29 mouse cellular contexts compared by ENCODE assay signal in the genomic region with DNA sequence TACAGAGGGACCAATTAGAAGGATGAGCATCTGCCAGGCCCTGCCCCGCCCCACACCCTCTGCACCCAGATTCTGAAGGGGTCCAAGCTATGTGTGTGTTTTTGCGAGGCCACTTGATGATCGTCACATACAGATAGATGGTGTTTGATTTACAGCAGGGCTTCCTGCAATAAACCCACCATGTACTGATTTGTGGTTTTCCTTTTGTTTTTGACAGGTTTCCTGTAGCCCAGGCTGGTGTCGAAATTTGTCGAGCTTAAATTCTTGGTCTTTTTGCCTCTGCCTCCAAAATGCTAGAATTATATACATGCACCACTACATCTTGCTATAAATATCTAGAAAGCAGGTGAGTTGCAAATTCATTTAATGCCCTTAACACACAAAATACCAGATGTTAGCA. TPM values are rescaled to one million over a fixed set of nuclear protein-coding genes. Genes with fewer than 3 reads are reported as not detected.
A peak's percentile ranks its signal among the peaks of the same experiment; 100 is the strongest.
DNase-seq lines count a peak whose midpoint lies in the region; ATAC-seq lines count a peak whose summit lies in the region.
"Had no signal": no experiment of that assay in that cellular context is flagged by ENCODE, and none has a peak within 500 bp of the region (broad histone marks: within the 10 kb centered on the region; RNA-seq: fewer than 3 reads in every experiment).

No protein-coding gene starts in this region.

- H3K27me3 ChIP-seq in limb, embryonic 10.5 days (ENCODE audit: low read depth, poor library complexity, severe bottlenecking), result no peaks in the 10 kb centered on the region
- H3K27me3 ChIP-seq: embryonic facial prominence, embryonic 15.5 days; heart, embryonic 15.5 days had no signal

- no peak overlapping the region for H3K4me3 ChIP-seq in limb, embryonic 10.5 days
- H3K4me3 ChIP-seq: embryonic facial prominence, embryonic 15.5 days; erythroblast, embryonic 14.5 days; heart, embryonic 15.5 days; hindbrain, embryonic 10.5 days had no signal

- ATAC-seq in CD4-positive, CD25-positive, alpha-beta regulatory T cell, adult 4 months, result peak; percentile 30
- ATAC-seq in common myeloid progenitor, adult 5-6 weeks (replicated peaks; ENCODE audit: low read depth, poor library complexity, severe bottlenecking), result peak; percentile 60
- ATAC-seq in inflammation-experienced regulatory T-cells, adult 6 months, result peak; percentile 44
- ATAC-seq: forebrain, embryonic 16.5 days; intestine, postnatal 0 days had no signal

- no peaks in the 10 kb centered on the region for H3K36me3 ChIP-seq in limb, embryonic 10.5 days
- H3K36me3 ChIP-seq: embryonic facial prominence, embryonic 15.5 days; G1E; heart, embryonic 15.5 days; hindbrain, embryonic 10.5 days had no signal

- DNase-seq in CD4-positive helper T cell, adult 2 months (ENCODE audit: low read depth, low spot score), result peak; percentile 65
- DNase-seq in kidney, postnatal 10 days, result no peak
- DNase-seq in gastrocnemius, adult 18-20 months (ENCODE audit: low spot score), result no peak
- no peak for DNase-seq in heart, adult 8-10 months (ENCODE audit: low spot score)
- no peak for DNase-seq in limb, embryonic 10.5 days (ENCODE audit: low spot score)
- DNase-seq: adrenal gland, postnatal 14 days; B cell, adult 2 months; cerebellum, adult 11-12 months; cerebellum, adult 9-10 months; cerebellum, postnatal 36 days; gastrocnemius, postnatal 14 days; heart, adult 11 months; heart, postnatal 14 days had no signal

- WGBS in limb, embryonic 10.5 days, result 92% methylated on average over 5 of the region's 5 CpGs

- no peak overlapping the region for H3K27ac ChIP-seq in limb, embryonic 10.5 days
- H3K27ac ChIP-seq: embryonic facial prominence, embryonic 15.5 days; heart, embryonic 15.5 days; hindbrain, embryonic 10.5 days; hindbrain, embryonic 14.5 days had no signal

- H3K9me3 ChIP-seq in limb, embryonic 10.5 days (replicated peaks), result no peaks in the 10 kb centered on the region
- H3K9me3 ChIP-seq: embryonic facial prominence, embryonic 15.5 days; G1E; heart, embryonic 15.5 days; hindbrain, embryonic 10.5 days had no signal

- 0 out of 2 replicates have a peak, but pooled peaks cover 4% of the 10 kb centered on the region for H3K4me1 ChIP-seq in limb, embryonic 10.5 days
- H3K4me1 ChIP-seq: hindbrain, embryonic 10.5 days had no signal

RNA-seq across cellular contexts. Expression of a gene that starts 41.5 kb away (rescaled TPM):
- not detected for polyA plus RNA-seq in CD4-positive, CD25-positive, alpha-beta regulatory T cell, adult 4 months (2017; shearing (Covaris generic))
- not detected in 2 replicates for total RNA-seq in common myeloid progenitor, adult 5-6 weeks (2017)
- polyA plus RNA-seq in inflammation-experienced regulatory T-cells, adult 6 months (2017; shearing (Covaris generic)), result not detected
- not detected for total RNA-seq in gastrocnemius, adult 18-20 months (2021)
- total RNA-seq in heart, adult 8-10 months (2022), result not detected
- not detected in 2 replicates for polyA plus RNA-seq in limb, embryonic 10.5 days (2016; fragmentation: Nextera tagmentation; extraction: Ambion mirVana)
- total RNA-seq: adrenal gland, adult 18-20 months; adrenal gland, postnatal 14 days; gastrocnemius, postnatal 14 days; heart, postnatal 14 days had no signal
- polyA plus RNA-seq: embryonic facial prominence, embryonic 11.5 days; embryonic facial prominence, embryonic 15.5 days; erythroblast, embryonic 14.5 days; forebrain, embryonic 11.5 days; forebrain, embryonic 16.5 days; frontal cortex, adult 2 months; G1E; heart, embryonic 11.5 days; heart, embryonic 15.5 days; hindbrain, embryonic 14.5 days; intestine, postnatal 0 days had no signal
